Mouse (Mus musculus): ENCODE data around the gene Map2k6. TPM values are rescaled to one million over a fixed set of nuclear protein-coding genes. Genes with fewer than 3 reads are reported as not detected.
"Not testable (repeated sequence)": the region's sequence is repeated elsewhere in the genome, so short reads cannot be mapped to it uniquely, and the experiment has no call there.

Gene Map2k6
- 1 to 10 TPM; 6.4 to 7.0 TPM for total RNA-seq (2021)
- long read RNA-seq, experiment 1, partial matches to known transcripts, result 0 of 4 reads
- long read RNA-seq, experiment 1, other reads (novel, unspliced or antisense), result 3 of 4 reads
- long read RNA-seq, experiment 2, partial matches to known transcripts, result 1 of 5 reads
- long read RNA-seq, experiment 2, other reads (novel, unspliced or antisense), result 1 of 5 reads

- intact Hi-C loops (cut with DNase I), result loop anchor here (5.0 kb wide), 1 partner anchor 84 kb away; no protein-coding TSS in a partner anchor
- peak; percentile 74 to 83 for DNase-seq
Measured at GRCm38 (mm10) chr11:110398553-110399239, at the start of gene Map2k6. Gene Map2k6 (plus strand): TSS chr11:110399122.

GRCm38 (mm10) chr11:110354261-110354660, 44.7 kb upstream of the Map2k6 start:
- intact Hi-C loops (cut with DNase I), result no loop called here
- DNase-seq, result no peak

DNA sequence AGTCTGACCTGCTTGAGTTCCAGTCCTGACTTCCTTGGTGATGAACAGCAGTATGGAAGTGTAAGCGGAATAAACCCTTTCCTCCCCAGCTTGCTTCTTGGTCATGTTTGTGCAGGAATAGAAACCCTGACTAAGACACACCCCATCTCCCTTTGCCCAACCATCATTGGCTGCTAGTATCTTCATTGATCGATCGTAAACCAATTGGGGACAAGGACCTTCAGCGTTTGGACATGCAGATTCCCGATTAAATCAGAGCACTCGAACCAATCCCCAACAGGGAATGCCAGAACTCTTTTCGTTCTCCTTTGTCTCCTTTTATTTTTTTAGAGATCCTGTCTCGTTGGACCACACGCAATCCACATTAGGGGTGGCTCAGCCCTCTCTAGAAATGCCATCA, 43.8 kb upstream of the Map2k6 start:
- DNase-seq; intact Hi-C loops (cut with DNase I): not testable (repeated sequence)

DNA sequence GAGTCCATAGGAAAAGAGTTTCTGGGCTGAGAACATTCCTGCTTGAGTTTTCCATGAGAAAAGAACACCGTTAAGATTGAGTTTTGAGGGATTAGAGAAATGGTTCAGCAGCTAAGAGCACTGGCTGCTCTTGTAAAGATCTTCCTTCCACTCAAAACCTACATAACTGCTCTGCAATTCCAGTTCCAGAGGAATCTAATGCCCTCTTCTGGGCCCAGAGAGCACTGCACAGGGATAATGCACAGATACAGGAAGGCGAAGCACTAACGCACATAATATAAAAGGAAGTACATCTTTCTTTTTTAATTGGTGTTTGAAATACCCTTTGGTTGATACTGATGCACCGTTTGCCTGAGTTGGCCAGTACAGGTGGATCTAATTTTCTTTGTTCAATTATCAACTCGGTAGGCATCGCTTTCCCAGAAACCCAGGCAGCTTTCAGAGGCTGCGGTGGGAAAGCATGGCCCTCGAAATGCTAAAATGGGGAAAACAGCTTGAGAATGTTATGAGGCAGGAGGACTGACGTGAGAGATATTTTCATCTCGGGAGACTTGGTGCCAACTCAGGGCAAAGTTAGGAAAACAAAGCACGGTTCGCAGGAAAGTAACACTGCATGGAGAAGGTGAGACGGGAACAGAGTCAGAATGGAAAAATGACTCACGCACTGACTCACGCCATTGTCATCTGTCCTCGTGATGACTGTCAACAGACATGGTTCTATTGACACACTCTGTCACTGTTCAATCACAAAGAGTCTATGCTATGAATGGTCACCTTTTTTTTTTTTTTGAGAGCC, 41.0 kb upstream of the Map2k6 start:
- peak; percentile 28 to 39 for DNase-seq
- intact Hi-C loops (cut with DNase I), result no loop called here

- intact Hi-C loops (cut with DNase I), result loop anchor here (2.0 to 10.0 kb wide), 3 partner anchors 118 to 1170 kb away; no protein-coding TSS in a partner anchor
- DNase-seq, result peak; percentile 54 to 69
Measured at GRCm38 (mm10) chr11:110365016-110365415, 33.9 kb upstream of the Map2k6 start.

GRCm38 (mm10) chr11:110366902-110367301, 32.0 kb upstream of the Map2k6 start:
- intact Hi-C loops (cut with DNase I), result loop anchor here (5.0 to 10.0 kb wide), 2 partner anchors 130 to 1168 kb away; no protein-coding TSS in a partner anchor
- DNase-seq, result no peak

DNA sequence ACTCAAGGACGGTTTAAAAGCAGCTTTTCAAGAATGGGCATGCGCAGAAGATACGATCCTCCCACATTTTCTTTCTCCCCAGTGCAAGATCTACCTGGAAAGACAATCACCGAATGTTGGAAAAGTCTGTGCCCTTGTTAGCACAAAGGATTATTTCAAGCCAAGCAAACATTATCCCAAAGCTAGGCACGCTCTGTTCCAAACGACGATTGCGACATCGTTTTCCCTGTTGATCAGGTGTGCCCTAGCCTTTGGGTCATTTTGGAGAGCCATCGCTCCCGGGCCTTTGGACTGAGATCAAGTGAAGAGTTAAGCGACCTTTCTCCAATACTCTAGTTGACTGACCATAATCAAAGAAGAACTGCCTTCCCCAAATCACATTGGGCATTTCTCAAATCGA, 31.3 kb upstream of the Map2k6 start:
- DNase-seq, result no peak
- intact Hi-C loops (cut with DNase I), result loop anchor here (5.0 to 10.0 kb wide), 2 partner anchors 130 to 1167 kb away; no protein-coding TSS in a partner anchor

DNA sequence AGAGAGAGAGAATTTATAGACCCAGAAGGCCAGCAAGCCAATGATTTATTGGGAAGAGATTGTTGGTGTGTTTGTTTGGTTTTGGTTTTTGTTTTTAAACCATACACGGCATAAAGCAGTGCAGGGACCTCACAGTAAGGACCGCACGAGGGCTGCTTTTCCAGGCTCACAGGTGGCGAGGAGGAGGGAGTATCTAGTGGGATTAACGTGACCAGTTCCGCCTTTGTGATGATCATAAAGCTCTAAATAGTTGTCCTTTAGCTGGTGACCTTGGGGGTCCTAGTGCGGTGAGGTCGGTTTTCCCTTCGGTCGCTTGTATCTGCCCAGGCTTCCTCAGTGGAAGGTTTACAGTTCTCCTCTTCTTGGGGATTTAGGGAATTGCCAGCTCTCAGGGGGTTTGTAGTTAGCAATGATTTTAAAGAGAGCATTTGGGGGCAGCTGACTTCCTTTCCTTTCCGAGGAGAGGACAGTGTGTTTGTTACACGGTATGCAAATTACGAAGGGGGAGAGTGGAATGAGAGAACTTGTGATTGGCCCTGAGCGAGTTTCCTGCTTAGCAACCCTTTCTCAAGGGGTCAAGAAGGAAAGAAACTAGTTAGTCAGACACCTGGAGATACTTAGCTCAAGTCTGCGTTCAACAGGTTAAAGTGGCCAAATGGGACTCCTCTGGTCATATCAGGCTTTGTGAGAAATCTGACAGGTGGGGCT, 29.5 kb upstream of the Map2k6 start:
- intact Hi-C loops (cut with DNase I), result loop anchor here (5.0 to 10.0 kb wide), 3 partner anchors 128 to 1165 kb away; no protein-coding TSS in a partner anchor
- no peak for DNase-seq

- intact Hi-C loops (cut with DNase I), result loop anchor here (10.0 kb wide), 1 partner anchor 703 kb away; no protein-coding TSS in a partner anchor
- no peak for DNase-seq
Measured at GRCm38 (mm10) chr11:110371827-110372226, 27.1 kb upstream of the Map2k6 start.

GRCm38 (mm10) chr11:110372266-110372954, 26.5 kb upstream of the Map2k6 start:
- intact Hi-C loops (cut with DNase I), result loop anchor here (10.0 kb wide), 1 partner anchor 702 kb away; no protein-coding TSS in a partner anchor

GRCm38 (mm10) chr11:110374036-110374435, 24.9 kb upstream of the Map2k6 start:
- no peak for DNase-seq
- intact Hi-C loops (cut with DNase I), result loop anchor here (10.0 kb wide), 1 partner anchor 701 kb away; no protein-coding TSS in a partner anchor

More at GRCm38 (mm10) chr11:110372266-110372954, 26.5 kb upstream of the Map2k6 start:
- DNase-seq, result no peak

DNA sequence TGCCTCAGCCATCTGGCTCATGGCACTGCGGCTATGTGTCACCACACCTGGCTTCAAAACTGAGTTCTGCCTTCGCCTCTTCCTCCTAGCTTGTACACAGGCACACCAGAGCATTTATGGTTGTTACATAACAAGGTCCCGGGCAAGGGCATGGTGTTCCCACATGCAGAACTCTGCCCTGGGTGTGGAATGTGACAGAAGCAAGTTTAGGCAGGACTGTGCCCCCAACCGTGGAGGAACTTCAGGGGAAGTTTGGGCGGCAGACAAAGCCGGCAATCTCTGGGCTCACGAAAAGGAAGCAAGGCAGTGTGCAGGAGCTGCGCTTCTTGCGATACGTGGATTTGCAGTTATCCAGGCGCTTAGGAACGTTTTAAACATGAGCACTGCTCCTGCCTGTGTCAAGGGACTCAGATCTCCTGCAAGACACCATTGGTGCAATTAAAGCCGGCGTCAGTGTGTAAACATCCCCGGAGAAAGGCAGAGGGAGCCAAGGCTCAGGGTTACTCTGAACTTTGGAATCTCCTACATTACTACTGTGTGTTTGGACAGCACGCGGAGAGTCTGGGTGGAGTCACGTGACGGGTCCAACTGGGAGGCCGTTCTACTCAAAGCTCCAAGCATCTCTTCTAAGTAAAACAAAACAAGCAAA, 19.1 kb upstream of the Map2k6 start:
- DNase-seq, result peak; percentile 57 to 64
- intact Hi-C loops (cut with DNase I), result loop anchor here (5.0 to 10.0 kb wide), 2 partner anchors 103 to 695 kb away; no protein-coding TSS in a partner anchor

DNA sequence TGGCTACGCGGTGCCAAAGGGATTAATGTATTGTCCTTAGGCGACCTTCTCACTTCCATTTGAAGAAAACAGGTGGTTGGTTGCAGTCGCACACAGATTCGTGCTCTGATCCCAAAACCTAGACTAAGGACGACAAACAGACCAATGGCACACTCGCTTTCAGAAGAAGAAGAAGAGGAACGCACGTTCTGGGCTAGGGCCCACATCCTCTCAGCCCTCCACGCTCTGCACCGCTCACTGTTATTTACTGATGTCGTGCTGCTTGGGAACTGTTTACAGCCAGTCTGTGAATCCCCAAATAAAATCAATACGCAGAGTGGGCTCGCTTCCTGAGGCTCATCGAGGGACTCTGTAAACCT, 18.6 kb upstream of the Map2k6 start:
- DNase-seq, result no peak
- intact Hi-C loops (cut with DNase I), result loop anchor here (5.0 kb wide), 1 partner anchor 102 kb away; no protein-coding TSS in a partner anchor

DNA sequence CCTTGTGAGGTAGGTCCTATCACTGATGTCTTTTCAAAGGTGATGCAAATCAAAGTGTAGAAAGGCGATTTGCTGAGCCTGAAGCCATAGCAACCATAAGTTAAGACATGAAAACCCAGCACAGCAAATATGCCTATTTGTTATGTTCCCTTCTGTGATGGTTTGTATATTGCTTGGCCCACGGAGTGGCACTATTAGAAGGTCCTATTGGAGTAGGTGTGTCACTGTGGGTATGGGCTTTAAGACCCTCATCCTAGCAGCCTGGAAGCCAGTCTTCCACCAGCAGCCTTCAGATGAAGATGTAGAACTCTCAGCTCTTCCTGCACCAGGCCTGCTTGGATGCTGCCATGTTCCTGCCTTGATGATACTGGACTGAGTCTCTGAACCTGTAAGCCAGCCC, 13.4 kb upstream of the Map2k6 start:
- intact Hi-C loops (cut with DNase I), result no loop called here
- no peak for DNase-seq

DNA sequence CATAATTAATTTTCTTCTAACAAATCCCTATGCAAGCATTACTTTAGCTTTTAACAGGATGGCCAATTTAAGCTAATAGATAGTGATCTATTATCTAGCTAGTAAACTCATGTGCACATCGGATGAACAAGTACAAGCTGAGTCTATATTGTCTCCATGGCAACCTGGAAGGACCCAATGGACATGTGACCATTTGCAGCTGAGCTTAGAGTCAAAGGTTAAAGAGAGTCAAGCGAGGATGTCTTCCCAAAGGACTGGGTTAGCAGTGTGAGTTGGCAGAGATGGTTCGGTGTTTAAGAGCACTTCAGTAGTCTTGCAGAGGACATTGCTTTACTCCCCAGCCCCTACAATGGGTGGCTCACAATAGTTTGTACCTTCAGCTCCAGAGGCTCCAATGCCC, 6.2 kb upstream of the Map2k6 start:
- intact Hi-C loops (cut with DNase I), result no loop called here
- DNase-seq, result no peak

- intact Hi-C loops (cut with DNase I), result loop anchor here (5.0 kb wide), 1 partner anchor 87 kb away; no protein-coding TSS in a partner anchor
- no peak for DNase-seq
Measured at GRCm38 (mm10) chr11:110394788-110395452, 4.0 kb upstream of the Map2k6 start.

DNA sequence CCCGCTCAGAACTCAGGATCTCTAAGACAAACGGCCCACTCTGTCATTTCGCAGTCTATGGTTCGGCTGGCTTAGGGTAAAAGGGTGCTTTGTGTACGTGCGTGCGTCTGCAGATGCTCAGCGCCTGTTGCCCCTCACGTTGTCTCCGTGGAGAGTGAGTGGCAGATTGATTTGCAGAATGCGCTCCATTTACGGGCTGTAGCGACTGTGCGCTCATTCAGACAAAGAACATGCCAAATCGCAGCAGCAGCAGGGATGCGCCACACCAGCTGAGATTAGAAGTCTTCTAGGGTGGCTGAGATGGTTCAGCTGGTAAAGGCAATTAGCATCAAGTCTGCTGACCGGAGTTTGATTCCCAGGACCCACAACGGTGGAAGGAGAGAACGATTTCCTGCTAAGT, 2.8 kb upstream of the Map2k6 start:
- DNase-seq, result no peak
- intact Hi-C loops (cut with DNase I), result loop anchor here (5.0 kb wide), 1 partner anchor 86 kb away; no protein-coding TSS in a partner anchor

Data from heart, postnatal 14 days (tissue).